Mouse (Mus musculus): ENCODE measurements around the gene Olfr917. TPM values are rescaled to one million over a fixed set of nuclear protein-coding genes. Genes with fewer than 3 reads are reported as not detected.

Gene Olfr917
- not detected in 2 replicates for polyA plus RNA-seq (2014; fragmentation: Nextera tagmentation; extraction: Ambion mirVana)

DNA sequence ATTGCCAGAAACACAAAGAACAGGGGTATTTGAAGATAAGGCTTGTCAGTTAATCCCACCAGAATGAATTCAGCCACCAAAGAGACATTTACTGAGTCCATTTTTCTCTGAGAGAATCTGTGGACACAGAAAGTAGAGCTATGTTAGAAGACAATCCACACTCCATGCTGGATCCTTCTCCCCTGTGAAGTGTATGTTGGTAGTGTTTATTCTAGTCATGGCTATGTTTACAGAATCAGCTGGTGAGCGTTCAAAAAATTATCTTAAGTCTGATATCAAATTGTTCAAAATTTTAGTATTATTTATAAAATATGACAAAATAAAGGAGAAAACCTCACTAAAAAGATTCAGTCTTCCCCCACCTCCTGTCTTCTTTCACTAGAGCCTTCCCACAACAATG lies at the start of gene Olfr917:
Gene Olfr917 (minus strand): TSS at position 101 of the 400 bp plus-strand sequence.
- WGBS, result 86% methylated on average over 1 of the region's 1 CpGs
- no peak for ATAC-seq (ENCODE audit: low read depth)
- H3K4me1 ChIP-seq (ENCODE audit: control insufficient read depth, insufficient read depth, low read length), result no peaks in the 10 kb centered on the region

DNA sequence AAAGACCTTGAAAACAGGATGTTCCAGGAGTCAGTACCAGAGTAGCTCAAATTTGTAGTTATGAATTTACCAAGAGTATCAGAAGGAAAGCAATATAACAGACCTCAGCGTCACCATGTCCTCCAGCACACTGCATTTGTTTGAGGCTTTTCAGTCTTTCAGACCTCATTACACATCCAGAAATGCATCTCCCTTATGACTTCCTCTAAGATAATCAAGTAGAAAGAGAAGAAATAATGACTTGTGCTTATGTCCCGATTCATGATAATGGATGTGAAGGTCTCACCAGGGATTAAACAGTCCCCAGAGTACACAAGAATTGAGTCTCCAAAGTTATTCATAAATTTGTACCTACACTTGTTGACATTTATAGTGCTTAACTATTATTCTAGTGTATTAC lies 8.9 kb upstream of the Olfr917 start, which contains the start of gene Olfr918:
Gene Olfr918 (minus strand): TSS at position 101 of the 400 bp plus-strand sequence.
- Histone ChIP-seq H3K27ac (ENCODE audit: low read depth, low read length) (no peak within 1 kb of the TSS), H3K4me2 (ENCODE audit: low read depth, low read length) (no peak within 1 kb of the TSS), H3K4me1 (ENCODE audit: control insufficient read depth, insufficient read depth, low read length) (no peaks in the 10 kb centered on the region), H3K9ac (replicated peaks; ENCODE audit: low read depth, low read length) (no peak within 1 kb of the TSS), H3K9me3 (ENCODE audit: control insufficient read depth, low read length) (no peaks in the 10 kb centered on the region), H3K27me3 (ENCODE audit: control insufficient read depth, insufficient read depth, low read length) (no peaks in the 10 kb centered on the region), H3K36me3 (ENCODE audit: control insufficient read depth, insufficient read depth, low read length) (no peaks in the 10 kb centered on the region), H3K4me3 (ENCODE audit: low read depth, low read length) (no peak within 1 kb of the TSS)
- 84% methylated on average over 2 of the region's 2 CpGs for WGBS
- ATAC-seq (ENCODE audit: low read depth), result no peak

More for the DNA sequence above, at the start of gene Olfr917:
- no peaks in the 10 kb centered on the region for H3K27me3 ChIP-seq (ENCODE audit: control insufficient read depth, insufficient read depth, low read length)
- H3K9me3 ChIP-seq (ENCODE audit: control insufficient read depth, low read length), result no peaks in the 10 kb centered on the region
- H3K27ac ChIP-seq (ENCODE audit: low read depth, low read length), result no peak within 1 kb of the TSS
- H3K36me3 ChIP-seq (ENCODE audit: control insufficient read depth, insufficient read depth, low read length), result no peaks in the 10 kb centered on the region
- no peak within 1 kb of the TSS for H3K9ac ChIP-seq (replicated peaks; ENCODE audit: low read depth, low read length)
- H3K4me3 ChIP-seq (ENCODE audit: low read depth, low read length), result no peak within 1 kb of the TSS
- H3K4me2 ChIP-seq (ENCODE audit: low read depth, low read length), result no peak within 1 kb of the TSS

DNA sequence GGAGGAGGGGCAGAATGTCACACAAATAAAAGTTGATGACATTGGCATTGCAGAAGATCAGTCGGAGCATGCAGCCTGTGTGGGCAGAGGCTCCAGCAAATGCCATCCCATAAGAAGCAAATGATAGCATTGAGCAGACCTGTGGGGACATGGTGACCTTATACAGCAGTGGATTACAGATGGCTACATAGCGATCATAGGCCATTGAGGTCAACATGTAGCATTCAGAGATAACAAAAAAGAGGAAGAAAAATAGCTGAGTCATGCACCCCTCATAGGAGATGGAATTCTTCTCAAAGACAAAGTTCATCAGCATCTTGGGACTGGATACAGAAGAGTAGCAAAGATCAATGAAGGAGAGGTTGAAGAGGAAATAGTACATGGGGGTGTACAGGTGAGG lies 7.2 kb upstream of the Olfr917 start:
- Histone ChIP-seq H3K36me3 (ENCODE audit: control insufficient read depth, insufficient read depth, low read length) (no peaks in the 10 kb centered on the region), H3K9me3 (ENCODE audit: control insufficient read depth, low read length) (no peaks in the 10 kb centered on the region), H3K27ac (ENCODE audit: low read depth, low read length) (no peak overlapping the region), H3K4me3 (ENCODE audit: low read depth, low read length) (no peak overlapping the region), H3K9ac (replicated peaks; ENCODE audit: low read depth, low read length) (no peak overlapping the region), H3K27me3 (ENCODE audit: control insufficient read depth, insufficient read depth, low read length) (no peaks in the 10 kb centered on the region), H3K4me2 (ENCODE audit: low read depth, low read length) (no peak overlapping the region), H3K4me1 (ENCODE audit: control insufficient read depth, insufficient read depth, low read length) (no peaks in the 10 kb centered on the region)
- no peak for ATAC-seq (ENCODE audit: low read depth)
- 96% methylated on average over 2 of the region's 2 CpGs for WGBS

DNA sequence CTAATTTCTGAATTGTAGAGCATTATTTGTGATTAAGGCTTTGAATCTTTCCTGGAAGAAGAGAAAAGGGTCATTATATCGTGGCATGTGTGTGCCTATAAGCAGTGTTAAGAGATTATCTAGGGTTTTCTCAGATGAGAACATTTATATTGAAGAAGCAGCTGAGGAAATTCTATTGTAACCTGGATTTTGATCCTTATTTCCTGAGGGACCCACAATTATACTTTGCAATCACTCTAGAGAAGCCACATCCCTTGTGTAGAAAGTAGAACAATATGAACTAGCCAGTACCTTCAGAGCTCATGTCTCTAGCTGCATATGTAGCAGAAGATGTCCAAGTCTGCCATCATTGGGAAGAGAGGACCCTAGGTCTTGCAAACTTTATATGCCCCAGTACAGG lies 5.9 kb downstream of the Olfr917 start, which contains the start of gene Olfr916:
Gene Olfr916 (minus strand): TSS at position 101 of the 400 bp plus-strand sequence.
- no peaks in the 10 kb centered on the region for H3K9me3 ChIP-seq (ENCODE audit: control insufficient read depth, low read length)
- H3K27ac ChIP-seq (ENCODE audit: low read depth, low read length), result no peak within 1 kb of the TSS
- H3K4me2 ChIP-seq (ENCODE audit: low read depth, low read length), result no peak within 1 kb of the TSS
- no peak for ATAC-seq (ENCODE audit: low read depth)
- H3K4me3 ChIP-seq (ENCODE audit: low read depth, low read length), result no peak within 1 kb of the TSS
- H3K36me3 ChIP-seq (ENCODE audit: control insufficient read depth, insufficient read depth, low read length), result no peaks in the 10 kb centered on the region
- no peaks in the 10 kb centered on the region for H3K4me1 ChIP-seq (ENCODE audit: control insufficient read depth, insufficient read depth, low read length)
- 68% methylated on average over 1 of the region's 1 CpGs for WGBS
- H3K27me3 ChIP-seq (ENCODE audit: control insufficient read depth, insufficient read depth, low read length), result no peaks in the 10 kb centered on the region
- H3K9ac ChIP-seq (replicated peaks; ENCODE audit: low read depth, low read length), result no peak within 1 kb of the TSS

DNA sequence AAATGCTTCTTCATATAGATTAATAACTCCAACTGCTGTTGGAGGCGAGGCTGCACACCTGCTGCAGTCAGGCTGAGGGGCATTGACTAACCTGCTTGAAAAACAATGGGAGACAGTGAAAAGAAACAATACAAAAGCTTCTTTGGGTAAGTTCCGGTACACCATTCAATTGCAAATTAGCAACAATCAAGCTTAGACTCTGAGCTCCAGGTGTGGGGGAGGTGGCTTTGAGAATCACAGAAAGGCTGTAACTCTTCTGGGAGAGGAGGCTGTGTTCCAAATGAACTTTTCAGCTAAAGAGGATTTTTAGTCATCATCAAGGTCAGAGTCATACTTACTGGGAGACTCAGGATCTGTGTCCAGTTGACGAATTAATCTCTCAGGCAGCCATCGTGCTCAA lies 33.2 kb downstream of the Olfr917 start:
- Histone ChIP-seq H3K27ac (ENCODE audit: low read depth, low read length) (no peak overlapping the region), H3K9ac (replicated peaks; ENCODE audit: low read depth, low read length) (no peak overlapping the region), H3K27me3 (ENCODE audit: control insufficient read depth, insufficient read depth, low read length) (no peaks in the 10 kb centered on the region), H3K4me2 (ENCODE audit: low read depth, low read length) (no peak overlapping the region), H3K4me3 (ENCODE audit: low read depth, low read length) (no peak overlapping the region), H3K9me3 (ENCODE audit: control insufficient read depth, low read length) (no peaks in the 10 kb centered on the region), H3K4me1 (ENCODE audit: control insufficient read depth, insufficient read depth, low read length) (no peaks in the 10 kb centered on the region), H3K36me3 (ENCODE audit: control insufficient read depth, insufficient read depth, low read length) (no peaks in the 10 kb centered on the region)
- WGBS, result 79% methylated on average over 4 of the region's 4 CpGs
- ATAC-seq (ENCODE audit: low read depth), result no peak

Other genes with a start within 250 kb of the Olfr917 start
- not detected in 2 replicates for gene Olfr901, start 236.4 kb downstream of the Olfr917 start, polyA plus RNA-seq (2014; fragmentation: Nextera tagmentation; extraction: Ambion mirVana)
- not detected in 2 replicates for gene Olfr902, start 218.2 kb downstream of the Olfr917 start, polyA plus RNA-seq (2014; fragmentation: Nextera tagmentation; extraction: Ambion mirVana)
- not detected in 2 replicates for gene Olfr904, start 202.7 kb downstream of the Olfr917 start, polyA plus RNA-seq (2014; fragmentation: Nextera tagmentation; extraction: Ambion mirVana)
- not detected in 2 replicates for gene Olfr905, start 194.7 kb downstream of the Olfr917 start, polyA plus RNA-seq (2014; fragmentation: Nextera tagmentation; extraction: Ambion mirVana)
- not detected in 2 replicates for gene Olfr906, start 178.8 kb downstream of the Olfr917 start, polyA plus RNA-seq (2014; fragmentation: Nextera tagmentation; extraction: Ambion mirVana)
- gene Olfr907, start 170.0 kb downstream of the Olfr917 start, polyA plus RNA-seq (2014; fragmentation: Nextera tagmentation; extraction: Ambion mirVana), result not detected in 2 replicates
- not detected in 2 replicates for gene Olfr911-ps1, start 144.3 kb downstream of the Olfr917 start, polyA plus RNA-seq (2014; fragmentation: Nextera tagmentation; extraction: Ambion mirVana)
- not detected in 2 replicates for gene Olfr910, start 128.0 kb downstream of the Olfr917 start, polyA plus RNA-seq (2014; fragmentation: Nextera tagmentation; extraction: Ambion mirVana)
- not detected in 2 replicates for gene Olfr912, start 85.7 kb downstream of the Olfr917 start, polyA plus RNA-seq (2014; fragmentation: Nextera tagmentation; extraction: Ambion mirVana)
- gene Olfr913, start 73.1 kb downstream of the Olfr917 start, polyA plus RNA-seq (2014; fragmentation: Nextera tagmentation; extraction: Ambion mirVana), result not detected in 2 replicates
- not detected in 2 replicates for gene Olfr914, start 60.7 kb downstream of the Olfr917 start, polyA plus RNA-seq (2014; fragmentation: Nextera tagmentation; extraction: Ambion mirVana)
- gene Olfr916, start 6.0 kb downstream of the Olfr917 start, polyA plus RNA-seq (2014; fragmentation: Nextera tagmentation; extraction: Ambion mirVana), result not detected in 2 replicates
- not detected in 2 replicates for gene Olfr918, start 8.8 kb upstream of the Olfr917 start, polyA plus RNA-seq (2014; fragmentation: Nextera tagmentation; extraction: Ambion mirVana)
- gene Olfr919, start 37.8 kb upstream of the Olfr917 start, polyA plus RNA-seq (2014; fragmentation: Nextera tagmentation; extraction: Ambion mirVana), result not detected in 2 replicates
- 7.0 and 10.8 TPM in 2 replicates for gene Vwa5a, start 52.4 kb upstream of the Olfr917 start, polyA plus RNA-seq (2014; fragmentation: Nextera tagmentation; extraction: Ambion mirVana)
- gene Olfr920, start 86.5 kb upstream of the Olfr917 start, polyA plus RNA-seq (2014; fragmentation: Nextera tagmentation; extraction: Ambion mirVana), result 0.06 TPM in 1 of 2 replicates, not detected in the other
- not detected in 2 replicates for gene Olfr921, start 107.2 kb upstream of the Olfr917 start, polyA plus RNA-seq (2014; fragmentation: Nextera tagmentation; extraction: Ambion mirVana)
- not detected in 2 replicates for gene Olfr922, start 148.8 kb upstream of the Olfr917 start, polyA plus RNA-seq (2014; fragmentation: Nextera tagmentation; extraction: Ambion mirVana)
- gene Olfr923, start 160.7 kb upstream of the Olfr917 start, polyA plus RNA-seq (2014; fragmentation: Nextera tagmentation; extraction: Ambion mirVana), result not detected in 2 replicates
- gene Olfr924, start 178.6 kb upstream of the Olfr917 start, polyA plus RNA-seq (2014; fragmentation: Nextera tagmentation; extraction: Ambion mirVana), result not detected in 2 replicates
- not detected in 2 replicates for gene Olfr26, start 189.2 kb upstream of the Olfr917 start, polyA plus RNA-seq (2014; fragmentation: Nextera tagmentation; extraction: Ambion mirVana)
- gene Olfr926, start 211.3 kb upstream of the Olfr917 start, polyA plus RNA-seq (2014; fragmentation: Nextera tagmentation; extraction: Ambion mirVana), result not detected in 2 replicates

Data from neural tube, embryonic 14.5 days (tissue).